Mouse (Mus musculus) forebrain, embryonic 11.5 days (tissue): Measurements from ENCODE around the gene Rasgef1c. TPM values are rescaled to one million over a fixed set of nuclear protein-coding genes. Genes with fewer than 3 reads are reported as not detected.

Experiments used
- ATAC-seq: fragments of 200-750 bp; cut with Nextera tagmentation; replicated peaks from 2 replicates; pipeline ENCODE4 v1.8.0; 2017; ENCODE audit warnings: moderate TSS enrichment; ENCODE audit not compliant: low FRiP score
- DNase-seq: peaks from one replicate; pipeline ENCODE4 v3.0.0-alpha.2; 2017; ENCODE audit warnings: low spot score
- H3K27ac ChIP-seq: fragments of 300-500 bp; sonication (generic); 2 replicates; pipeline ENCODE4 v1.5.1; 2014; ENCODE audit warnings: low read depth, low read length
- H3K27me3 ChIP-seq: fragments of 300-500 bp; sonication (generic); 2 replicates; pipeline ENCODE4 v1.6.1; 2014; ENCODE audit warnings: mild to moderate bottlenecking, low read length, mixed read lengths; ENCODE audit not compliant: control insufficient read depth, insufficient read depth
- H3K36me3 ChIP-seq: fragments of 300-500 bp; sonication (generic); 2 replicates; pipeline ENCODE4 v1.6.1; 2014; ENCODE audit warnings: mild to moderate bottlenecking, low read length, moderate library complexity, mixed read lengths; ENCODE audit not compliant: control insufficient read depth, insufficient read depth
- H3K4me1 ChIP-seq: fragments of 300-500 bp; sonication (generic); replicated peaks from 2 replicates; pipeline ENCODE4 v1.6.1; 2014; ENCODE audit warnings: low read length, mixed read lengths; ENCODE audit not compliant: control insufficient read depth, insufficient read depth
- H3K4me2 ChIP-seq: fragments of 300-500 bp; sonication (generic); 2 replicates; pipeline ENCODE4 v1.6.1; 2014; ENCODE audit warnings: low read depth, mild to moderate bottlenecking, low read length, moderate library complexity, mixed read lengths; ENCODE audit not compliant: severe bottlenecking
- H3K4me3 ChIP-seq: fragments of 300-500 bp; sonication (generic); 2 replicates; pipeline ENCODE4 v1.5.1; 2014; ENCODE audit warnings: low read depth, low read length
- H3K9ac ChIP-seq: fragments of 300-500 bp; sonication (generic); 2 replicates; pipeline ENCODE4 v1.6.1; 2014; ENCODE audit warnings: low read length
- H3K9me3 ChIP-seq: fragments of 300-500 bp; sonication (generic); 2 replicates; pipeline ENCODE4 v1.6.1; 2016; ENCODE audit warnings: low read length, mixed read lengths; ENCODE audit not compliant: control insufficient read depth
- WGBS: fragments of 180-500 bp; shearing (Covaris S2); extraction: QIAGEN DNeasy Blood & Tissue Kit; methylation state at CpG from one replicate; pipeline ENCODE4 v1.1.7; 2014; 5-methylcytosine and 5-hydroxymethylcytosine counted together
- polyA plus RNA-seq: library from polyadenylated mRNA; unstranded; fragments of >200 nt; fragmentation: Nextera tagmentation; extraction: Ambion mirVana; gene quantifications from 2 replicates; pipeline ENCODE4 v1.2.1, GENCODE M21; 2014

Gene Rasgef1c
- 1.2 and 1.6 TPM in 2 replicates for polyA plus RNA-seq

DNA sequence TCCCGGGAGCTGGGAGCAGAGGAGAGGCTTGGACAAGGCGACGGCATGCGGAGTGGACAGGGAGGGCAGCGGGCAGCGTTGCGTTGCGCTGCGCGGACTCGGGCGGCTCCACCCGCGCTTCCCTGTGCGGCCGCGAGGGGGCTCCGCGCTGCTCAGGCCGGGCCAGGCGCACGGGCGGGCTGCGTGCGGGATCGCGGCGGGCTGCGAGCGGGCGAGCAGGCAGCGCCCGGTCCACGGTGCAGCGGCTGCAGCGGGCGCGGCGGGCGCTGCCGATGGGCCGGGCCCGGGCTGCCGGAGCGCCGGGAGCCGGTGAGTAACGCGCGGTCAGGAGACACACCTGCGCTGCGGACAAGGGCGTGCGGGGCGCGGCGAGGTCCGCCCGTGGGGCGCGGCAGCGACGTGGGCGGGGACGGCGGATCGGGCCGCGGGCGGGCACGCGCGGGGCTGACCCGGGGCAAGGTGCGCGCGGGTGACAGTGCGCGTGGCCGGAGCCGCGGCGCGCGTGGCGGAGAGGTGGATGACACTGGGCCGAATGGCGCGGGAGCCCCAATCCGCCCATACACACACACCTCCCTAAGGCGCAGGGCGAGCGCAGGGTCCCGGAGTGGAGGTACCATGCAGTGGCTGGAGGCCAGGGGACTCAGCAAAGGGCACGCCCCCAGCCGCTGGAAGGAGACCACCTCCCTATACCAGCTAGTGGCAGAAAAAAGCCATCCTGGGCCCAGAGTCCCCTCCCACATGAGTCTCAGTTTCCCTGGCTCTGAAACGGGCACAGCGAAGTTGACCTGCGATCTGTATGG lies at the start of gene Rasgef1c:
Gene Rasgef1c, plus strand, starts transcription at position 177 of the 800 bp plus-strand sequence.
- peak; percentile 88 for DNase-seq
- peaks cover 3% of the 10 kb centered on the region; the same call in 1 of the 2 replicates for H3K4me1 ChIP-seq
- peak within 1 kb of the TSS; percentile 97 for H3K4me2 ChIP-seq
- 3% methylated on average over 84 of the region's 99 CpGs for WGBS
- peaks cover 15% of the 10 kb centered on the region for H3K27me3 ChIP-seq
- H3K36me3 ChIP-seq = no peaks in the 10 kb centered on the region
- peak within 1 kb of the TSS; percentile 62 for H3K9ac ChIP-seq
- peak within 1 kb of the TSS; percentile 71 for H3K4me3 ChIP-seq
- H3K27ac ChIP-seq = no peak within 1 kb of the TSS
- H3K9me3 ChIP-seq = no peaks in the 10 kb centered on the region; the same call in 1 of the 2 replicates
- peak; percentile 90 for ATAC-seq

DNA sequence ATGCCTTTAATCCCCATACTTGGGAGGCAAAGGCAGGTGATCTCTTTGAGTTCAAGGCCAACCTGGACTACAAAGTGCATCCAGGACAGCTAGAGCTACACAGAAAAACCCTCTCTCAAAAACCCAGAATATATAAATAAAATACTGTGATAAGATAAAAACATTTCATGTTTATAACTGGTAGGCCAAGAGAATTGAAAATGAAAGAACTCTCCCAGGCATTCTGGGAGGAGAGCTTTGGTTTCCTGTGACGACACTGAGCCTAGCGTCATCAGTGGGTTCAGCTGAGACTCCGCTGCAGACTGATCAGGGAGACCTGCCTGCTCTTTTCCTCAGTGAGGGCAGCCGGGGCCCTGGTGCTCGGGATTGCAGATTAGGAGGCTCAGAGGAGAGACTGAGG lies 46.5 kb upstream of the Rasgef1c start:
- no peak for ATAC-seq
- no peak overlapping the region for H3K4me3 ChIP-seq
- no peaks in the 10 kb centered on the region; the same call in 1 of the 2 replicates for H3K36me3 ChIP-seq
- DNase-seq = no peak
- H3K9me3 ChIP-seq = no peaks in the 10 kb centered on the region
- H3K27me3 ChIP-seq = no peaks in the 10 kb centered on the region
- H3K9ac ChIP-seq = no peak overlapping the region
- 89% methylated on average over 5 of the region's 5 CpGs for WGBS
- H3K27ac ChIP-seq = no peak overlapping the region
- H3K4me1 ChIP-seq = no peaks in the 10 kb centered on the region
- H3K4me2 ChIP-seq = no peak overlapping the region

DNA sequence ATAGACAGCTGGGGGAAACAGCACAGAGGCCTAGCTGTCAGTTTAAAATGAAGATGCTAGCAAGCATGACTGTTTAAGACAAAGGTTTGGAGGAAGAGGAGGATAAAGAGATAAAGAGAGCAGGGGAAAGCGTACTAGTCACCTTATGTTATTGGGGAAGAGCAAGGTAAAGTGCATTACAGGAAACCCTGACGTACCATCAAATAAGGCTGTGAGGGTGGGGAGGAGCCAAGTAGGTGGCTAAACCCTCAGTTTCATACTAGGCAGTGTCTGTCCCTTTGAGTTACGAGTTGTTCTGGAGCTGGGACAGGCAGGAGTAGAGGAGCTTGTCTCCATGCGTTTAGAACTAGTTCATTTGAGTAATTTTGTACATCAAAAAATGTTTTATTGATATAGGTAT lies 40.5 kb upstream of the Rasgef1c start:
- WGBS = 88% methylated on average over 4 of the region's 4 CpGs

GRCm38 (mm10) chr11:49863926-49864325 lies 37.7 kb upstream of the Rasgef1c start:
- Histone ChIP-seq H3K27ac (no peak overlapping the region), H3K4me2 (no peak overlapping the region), H3K9ac (no peak overlapping the region), H3K27me3 (no peaks in the 10 kb centered on the region), H3K4me1 (no peaks in the 10 kb centered on the region), H3K36me3 (no peaks in the 10 kb centered on the region), H3K9me3 (no peaks in the 10 kb centered on the region), H3K4me3 (no peak overlapping the region)
- no peak for ATAC-seq
- DNase-seq = no peak

More for the DNA sequence above, 40.5 kb upstream of the Rasgef1c start:
- no peaks in the 10 kb centered on the region for H3K9me3 ChIP-seq
- ATAC-seq (no peak), DNase-seq (no peak)
- no peaks in the 10 kb centered on the region for H3K36me3 ChIP-seq
- H3K27ac ChIP-seq = no peak overlapping the region
- no peaks in the 10 kb centered on the region for H3K4me1 ChIP-seq
- no peak overlapping the region for H3K4me3 ChIP-seq
- H3K9ac ChIP-seq = no peak overlapping the region
- no peaks in the 10 kb centered on the region for H3K27me3 ChIP-seq
- H3K4me2 ChIP-seq = no peak overlapping the region

- Histone ChIP-seq H3K9ac (no peak overlapping the region), H3K27me3 (no peaks in the 10 kb centered on the region), H3K9me3 (no peaks in the 10 kb centered on the region), H3K4me1 (no peaks in the 10 kb centered on the region), H3K36me3 (no peaks in the 10 kb centered on the region), H3K4me2 (no peak overlapping the region), H3K4me3 (no peak overlapping the region), H3K27ac (no peak overlapping the region)
- DNase-seq (no peak), ATAC-seq (no peak)
- WGBS = 76% methylated on average over 5 of the region's 5 CpGs
Observed at GRCm38 (mm10) chr11:49867320-49867719, 34.3 kb upstream of the Rasgef1c start.

- no peak overlapping the region for H3K9ac ChIP-seq
- no peaks in the 10 kb centered on the region for H3K9me3 ChIP-seq
- no peak; the same call in 1 of the 2 replicates for ATAC-seq
- DNase-seq = peak; percentile 65
- no peak overlapping the region for H3K4me2 ChIP-seq
- no peaks in the 10 kb centered on the region for H3K36me3 ChIP-seq
- H3K27ac ChIP-seq = no peak overlapping the region
- H3K27me3 ChIP-seq = no peaks in the 10 kb centered on the region
- no peak overlapping the region for H3K4me3 ChIP-seq
- H3K4me1 ChIP-seq = no peaks in the 10 kb centered on the region
Observed at GRCm38 (mm10) chr11:49869762-49870161, 31.9 kb upstream of the Rasgef1c start.

DNA sequence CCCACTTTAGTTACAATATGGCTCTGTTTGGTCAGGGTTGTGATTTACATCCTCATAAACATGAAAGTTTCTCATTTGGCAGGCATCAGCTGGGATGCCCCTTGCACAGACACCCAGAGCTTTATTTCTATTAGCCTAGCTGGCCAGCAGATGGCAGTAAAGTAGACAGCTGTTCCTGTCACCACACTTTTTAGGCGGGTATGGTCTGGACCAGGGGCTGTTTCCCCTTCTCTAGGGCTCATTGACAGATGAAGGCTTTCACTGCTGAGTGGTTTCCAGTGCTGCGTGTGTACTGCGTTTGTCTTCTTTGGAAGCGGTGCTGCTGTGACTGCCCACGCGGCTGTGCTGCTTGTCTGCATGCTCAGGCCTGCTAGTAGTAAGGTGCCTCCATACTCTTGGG lies 29.7 kb upstream of the Rasgef1c start:
- no peak for DNase-seq
- Histone ChIP-seq H3K9me3 (no peaks in the 10 kb centered on the region), H3K27ac (no peak overlapping the region), H3K9ac (no peak overlapping the region), H3K4me1 (no peaks in the 10 kb centered on the region), H3K4me3 (no peak overlapping the region), H3K4me2 (no peak overlapping the region), H3K27me3 (no peaks in the 10 kb centered on the region), H3K36me3 (no peaks in the 10 kb centered on the region)
- 70% methylated on average over 6 of the region's 6 CpGs for WGBS
- 0 out of 2 replicates have a peak, but pooled peaks have one; percentile 27 for ATAC-seq

DNA sequence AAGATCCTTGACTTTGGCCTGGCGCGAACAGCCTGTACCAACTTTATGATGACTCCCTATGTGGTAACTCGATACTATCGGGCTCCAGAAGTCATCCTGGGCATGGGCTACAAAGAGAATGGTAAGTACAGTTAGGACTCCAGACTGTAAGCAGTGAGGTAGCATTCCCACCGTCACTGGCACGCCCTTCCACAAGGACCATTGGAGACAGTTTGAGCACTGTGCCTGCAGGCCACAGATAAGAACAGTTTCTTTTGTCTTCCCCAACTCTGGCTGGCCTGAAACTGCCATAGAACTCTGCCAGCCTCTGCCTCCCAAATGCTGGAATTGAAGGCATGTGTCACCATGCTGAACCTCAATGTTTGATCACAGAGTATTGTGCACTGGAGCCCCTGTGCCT lies 28.9 kb upstream of the Rasgef1c start:
- no peak for ATAC-seq
- Histone ChIP-seq H3K9ac (no peak overlapping the region), H3K4me3 (no peak overlapping the region), H3K27me3 (no peaks in the 10 kb centered on the region), H3K9me3 (no peaks in the 10 kb centered on the region), H3K27ac (no peak overlapping the region), H3K4me2 (no peak overlapping the region), H3K4me1 (no peaks in the 10 kb centered on the region), H3K36me3 (no peaks in the 10 kb centered on the region; the same call in 1 of the 2 replicates)
- DNase-seq = no peak
- 93% methylated on average over 6 of the region's 6 CpGs for WGBS
